Mouse (Mus musculus): ENCODE measurements around the gene Edil3. TPM values are rescaled to one million over a fixed set of nuclear protein-coding genes. Genes with fewer than 3 reads are reported as not detected.

Edil3 gene
- polyA plus RNA-seq, 1 experiment from 2014 or later, result 2.3 TPM

DNA sequence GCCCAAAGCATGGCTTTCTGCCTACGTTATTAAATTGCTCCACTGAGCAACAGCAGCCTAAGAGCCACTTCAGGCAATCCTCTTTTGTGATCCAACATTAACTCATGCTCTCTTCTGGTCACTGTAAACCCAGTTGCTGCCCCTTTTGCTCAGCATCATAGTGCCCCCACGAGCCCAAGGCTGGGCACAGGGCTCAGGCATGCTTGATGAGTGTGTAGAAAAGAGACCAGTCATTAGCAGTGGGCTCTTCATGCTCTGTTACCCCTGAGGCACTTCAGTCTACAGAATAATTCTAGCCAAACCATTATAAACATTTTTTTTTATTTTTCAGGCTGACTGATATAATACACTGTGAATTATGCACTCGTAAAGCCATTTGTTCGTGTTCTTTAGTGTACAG, 517.8 kb downstream of the Edil3 start:
- no peak for TF ChIP-seq CTCF (IDR thresholded peaks at IDR 0.05; ENCODE audit: low read depth)
- no peak overlapping the region for H3K4me3 ChIP-seq (replicated peaks; ENCODE audit: low read depth, low read length)
- H3K9ac ChIP-seq (ENCODE audit: low read depth, low read length), result no peak overlapping the region
- WGBS, result 58% methylated on average over 4 of the region's 4 CpGs
- H3K4me2 ChIP-seq (ENCODE audit: low read length), result no peak overlapping the region
- H3K36me3 ChIP-seq (ENCODE audit: insufficient read depth, low read length), result no peaks in the 10 kb centered on the region
- DNase-seq (ENCODE audit: low spot score) (no peak), ATAC-seq (replicated peaks; ENCODE audit: low FRiP score, low read depth) (no peak)
- H3K4me1 ChIP-seq (replicated peaks; ENCODE audit: insufficient read depth, low read length), result no peaks in the 10 kb centered on the region
- H3K27me3 ChIP-seq (ENCODE audit: insufficient read depth, low read length), result no peaks in the 10 kb centered on the region
- no peak overlapping the region for H3K27ac ChIP-seq
- no peaks in the 10 kb centered on the region for H3K9me3 ChIP-seq (replicated peaks; ENCODE audit: low read length)

- H3K4me1 ChIP-seq (replicated peaks; ENCODE audit: insufficient read depth, low read length), result no peaks in the 10 kb centered on the region
- WGBS, result 85% methylated on average over 3 of the region's 3 CpGs
- no peak overlapping the region for H3K4me2 ChIP-seq (ENCODE audit: low read length)
- no peak overlapping the region for H3K4me3 ChIP-seq (replicated peaks; ENCODE audit: low read depth, low read length)
- ATAC-seq (replicated peaks; ENCODE audit: low FRiP score, low read depth) (no peak), DNase-seq (ENCODE audit: low spot score) (no peak)
- H3K36me3 ChIP-seq (ENCODE audit: insufficient read depth, low read length), result no peaks in the 10 kb centered on the region
- H3K27me3 ChIP-seq (ENCODE audit: insufficient read depth, low read length), result no peaks in the 10 kb centered on the region
- no peaks in the 10 kb centered on the region for H3K9me3 ChIP-seq (replicated peaks; ENCODE audit: low read length)
- TF ChIP-seq CTCF (IDR thresholded peaks at IDR 0.05; ENCODE audit: low read depth), result no peak
- no peak overlapping the region for H3K9ac ChIP-seq (ENCODE audit: low read depth, low read length)
- no peak overlapping the region for H3K27ac ChIP-seq
Observed at GRCm38 (mm10) chr13:89339776-89340175, 518.5 kb downstream of the Edil3 start.

GRCm38 (mm10) chr13:89355234-89355633, 534.0 kb downstream of the Edil3 start:
- no peak overlapping the region for H3K9ac ChIP-seq (ENCODE audit: low read depth, low read length)
- H3K9me3 ChIP-seq (replicated peaks; ENCODE audit: low read length), result no peaks in the 10 kb centered on the region
- no peak overlapping the region for H3K4me2 ChIP-seq (ENCODE audit: low read length)
- H3K4me3 ChIP-seq (replicated peaks; ENCODE audit: low read depth, low read length), result no peak overlapping the region
- DNase-seq (ENCODE audit: low spot score) (no peak), ATAC-seq (replicated peaks; ENCODE audit: low FRiP score, low read depth) (no peak)
- WGBS, result 63% methylated on average over 3 of the region's 3 CpGs
- no peak for TF ChIP-seq CTCF (IDR thresholded peaks at IDR 0.05; ENCODE audit: low read depth)
- no peak overlapping the region for H3K27ac ChIP-seq
- no peaks in the 10 kb centered on the region for H3K4me1 ChIP-seq (replicated peaks; ENCODE audit: insufficient read depth, low read length)
- H3K36me3 ChIP-seq (ENCODE audit: insufficient read depth, low read length), result no peaks in the 10 kb centered on the region
- H3K27me3 ChIP-seq (ENCODE audit: insufficient read depth, low read length), result no peaks in the 10 kb centered on the region

DNA sequence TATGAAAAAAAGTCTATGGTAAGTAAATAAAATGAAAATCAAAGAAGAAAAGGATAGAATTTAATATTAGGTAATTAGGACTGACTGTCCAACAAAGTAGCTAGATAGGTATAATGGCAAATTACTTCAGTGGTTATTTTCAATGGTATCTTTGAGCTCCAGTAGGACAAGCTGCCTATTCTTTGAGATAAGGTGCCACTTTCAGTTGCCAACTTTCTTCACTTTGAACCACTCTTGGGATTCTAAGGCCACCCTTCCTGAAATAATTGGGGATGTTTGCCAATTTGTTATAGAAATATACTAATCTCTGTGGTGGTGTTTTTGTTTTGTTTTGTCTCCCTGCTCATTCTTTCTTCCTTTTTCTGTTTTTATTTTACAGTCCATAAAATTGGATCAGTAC, 537.1 kb downstream of the Edil3 start:
- Histone ChIP-seq H3K9me3 (replicated peaks; ENCODE audit: low read length) (no peaks in the 10 kb centered on the region), H3K4me2 (ENCODE audit: low read length) (no peak overlapping the region), H3K27ac (no peak overlapping the region), H3K4me3 (replicated peaks; ENCODE audit: low read depth, low read length) (no peak overlapping the region), H3K27me3 (ENCODE audit: insufficient read depth, low read length) (no peaks in the 10 kb centered on the region), H3K9ac (ENCODE audit: low read depth, low read length) (no peak overlapping the region), H3K4me1 (replicated peaks; ENCODE audit: insufficient read depth, low read length) (no peaks in the 10 kb centered on the region), H3K36me3 (ENCODE audit: insufficient read depth, low read length) (no peaks in the 10 kb centered on the region)
- TF ChIP-seq CTCF (IDR thresholded peaks at IDR 0.05; ENCODE audit: low read depth), result no peak
- ATAC-seq (replicated peaks; ENCODE audit: low FRiP score, low read depth), result no peak
- DNase-seq (ENCODE audit: low spot score), result no peak

- H3K36me3 ChIP-seq (ENCODE audit: insufficient read depth, low read length), result no peaks in the 10 kb centered on the region
- no peaks in the 10 kb centered on the region for H3K27me3 ChIP-seq (ENCODE audit: insufficient read depth, low read length)
- no peaks in the 10 kb centered on the region for H3K4me1 ChIP-seq (replicated peaks; ENCODE audit: insufficient read depth, low read length)
- H3K4me3 ChIP-seq (replicated peaks; ENCODE audit: low read depth, low read length), result no peak overlapping the region
- ATAC-seq (replicated peaks; ENCODE audit: low FRiP score, low read depth) (no peak), DNase-seq (ENCODE audit: low spot score) (no peak)
- no peak for TF ChIP-seq CTCF (IDR thresholded peaks at IDR 0.05; ENCODE audit: low read depth)
- WGBS, result 84% methylated on average over 4 of the region's 4 CpGs
- no peak overlapping the region for H3K9ac ChIP-seq (ENCODE audit: low read depth, low read length)
- H3K9me3 ChIP-seq (replicated peaks; ENCODE audit: low read length), result no peaks in the 10 kb centered on the region
- H3K4me2 ChIP-seq (ENCODE audit: low read length), result no peak overlapping the region
- H3K27ac ChIP-seq, result no peak overlapping the region
Observed at GRCm38 (mm10) chr13:89362274-89362673, 541.0 kb downstream of the Edil3 start.

DNA sequence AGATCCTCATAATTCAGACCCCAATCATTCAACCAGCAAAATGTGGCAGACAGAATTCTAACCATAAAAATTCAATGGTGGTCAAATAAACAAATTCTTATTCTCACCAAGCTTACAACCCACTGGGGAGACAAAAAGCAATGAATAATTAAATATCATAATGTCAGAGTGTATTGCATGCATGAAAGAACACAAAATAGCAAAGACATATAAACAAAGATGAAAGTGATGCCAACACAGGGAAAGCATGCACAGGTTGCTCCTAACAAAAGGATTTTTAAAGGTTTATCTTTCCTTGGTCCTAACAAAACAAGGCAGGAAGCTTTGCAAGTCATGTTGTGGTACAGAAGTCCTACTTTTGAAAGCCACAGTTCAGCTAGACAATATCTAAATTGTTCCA, 550.0 kb downstream of the Edil3 start:
- ATAC-seq (replicated peaks; ENCODE audit: low FRiP score, low read depth), result no peak
- H3K36me3 ChIP-seq (ENCODE audit: insufficient read depth, low read length), result no peaks in the 10 kb centered on the region
- H3K27ac ChIP-seq, result no peak overlapping the region
- DNase-seq (ENCODE audit: low spot score), result no peak
- H3K4me1 ChIP-seq (replicated peaks; ENCODE audit: insufficient read depth, low read length), result no peaks in the 10 kb centered on the region
- H3K9me3 ChIP-seq (replicated peaks; ENCODE audit: low read length), result no peaks in the 10 kb centered on the region
- TF ChIP-seq CTCF (IDR thresholded peaks at IDR 0.05; ENCODE audit: low read depth), result no peak
- H3K27me3 ChIP-seq (ENCODE audit: insufficient read depth, low read length), result no peaks in the 10 kb centered on the region
- H3K4me2 ChIP-seq (ENCODE audit: low read length), result no peak overlapping the region
- no peak overlapping the region for H3K9ac ChIP-seq (ENCODE audit: low read depth, low read length)
- H3K4me3 ChIP-seq (replicated peaks; ENCODE audit: low read depth, low read length), result no peak overlapping the region

DNA sequence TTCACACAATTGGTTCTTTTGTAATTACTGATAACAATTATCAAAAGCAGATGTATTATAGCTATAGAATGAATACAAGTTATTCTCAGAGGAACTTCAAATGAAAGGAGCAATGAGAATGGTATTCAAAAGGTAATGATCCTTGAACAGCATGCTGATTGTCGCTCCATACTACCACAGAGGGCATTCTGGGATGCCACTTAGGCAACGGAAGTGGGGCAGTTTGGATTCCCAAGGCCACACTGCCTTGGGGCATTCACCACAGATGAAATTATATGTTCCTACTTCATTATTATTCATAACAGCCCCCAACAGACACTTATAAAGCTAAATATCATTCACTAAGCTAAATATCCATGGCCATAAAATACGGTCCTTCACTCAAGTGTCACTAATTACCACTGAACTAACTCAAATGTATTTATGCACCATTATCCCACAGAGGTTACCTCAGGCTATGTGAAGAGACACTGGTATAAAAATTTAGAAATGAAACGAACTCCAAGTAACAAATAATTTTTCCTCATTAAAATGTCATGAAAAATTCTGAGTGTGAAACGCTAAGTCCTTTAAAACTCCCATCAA, 550.5 kb downstream of the Edil3 start:
- WGBS, result 75% methylated on average over 5 of the region's 5 CpGs
- DNase-seq (ENCODE audit: low spot score) (no peak), ATAC-seq (replicated peaks; ENCODE audit: low FRiP score, low read depth) (no peak)
- no peaks in the 10 kb centered on the region for H3K4me1 ChIP-seq (replicated peaks; ENCODE audit: insufficient read depth, low read length)
- H3K4me2 ChIP-seq (ENCODE audit: low read length), result no peak overlapping the region
- H3K9ac ChIP-seq (ENCODE audit: low read depth, low read length), result no peak overlapping the region
- H3K4me3 ChIP-seq (replicated peaks; ENCODE audit: low read depth, low read length), result no peak overlapping the region
- TF ChIP-seq CTCF (IDR thresholded peaks at IDR 0.05; ENCODE audit: low read depth), result no peak
- H3K36me3 ChIP-seq (ENCODE audit: insufficient read depth, low read length), result no peaks in the 10 kb centered on the region
- H3K27ac ChIP-seq, result no peak overlapping the region
- H3K9me3 ChIP-seq (replicated peaks; ENCODE audit: low read length), result no peaks in the 10 kb centered on the region
- no peaks in the 10 kb centered on the region for H3K27me3 ChIP-seq (ENCODE audit: insufficient read depth, low read length)

Measured in kidney, postnatal 0 days (tissue).